Mouse (Mus musculus) ZHBTc4 (cell line): ENCODE data around the gene Olfr94.
A peak's percentile ranks its signal among the peaks of the same experiment; 100 is the strongest.
"Not testable (repeated sequence)": the region's sequence is repeated elsewhere in the genome, so short reads cannot be mapped to it uniquely, and the experiment has no call there.

Source experiments
- DNase-seq: peaks from one replicate; pipeline ENCODE4 v3.0.0-alpha.2; 2011; ENCODE audit warnings: low read depth, low spot score

Gene Olfr94

DNA sequence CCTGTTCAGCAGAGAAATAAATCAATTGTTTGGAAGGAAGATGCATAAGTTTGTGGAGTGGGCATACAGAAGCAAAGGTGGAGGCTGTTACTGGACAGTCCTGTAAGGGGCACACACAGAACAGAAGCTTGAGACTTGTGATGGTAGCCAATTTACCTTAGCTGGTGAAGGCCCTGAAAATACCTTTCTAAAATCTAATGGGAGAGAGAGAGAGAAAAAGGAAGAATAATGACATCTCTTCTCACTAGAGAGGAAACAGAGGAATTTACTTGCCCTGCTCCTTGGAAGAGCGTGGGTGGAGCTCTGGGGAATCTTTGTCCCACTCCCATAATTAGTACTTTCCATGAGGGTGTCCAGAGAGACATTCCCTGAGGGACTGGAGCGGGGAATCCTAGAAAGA, at the start of gene Olfr94:
Gene Olfr94 (minus strand): TSS at position 101 of the 400 bp plus-strand sequence.
- DNase-seq = peak; percentile 8

DNA sequence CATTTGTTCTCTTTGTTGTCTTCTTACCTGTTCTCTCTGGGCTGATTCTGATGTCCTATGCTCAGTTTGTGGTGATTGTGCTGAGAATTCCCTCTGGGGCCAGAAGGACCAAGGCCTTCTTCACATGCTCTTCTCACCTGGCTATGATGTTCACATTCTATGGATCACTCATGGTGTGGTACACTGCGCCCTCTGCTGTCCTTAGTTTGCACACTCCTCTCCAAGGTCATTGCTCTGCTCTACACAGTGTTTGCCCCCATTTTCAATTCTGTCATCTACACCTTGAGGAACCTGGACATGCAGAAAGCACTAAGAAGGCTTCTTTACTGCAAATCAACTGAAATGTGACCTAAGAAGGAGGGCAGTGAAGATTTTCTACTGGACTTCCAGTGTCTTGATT, 49.8 kb upstream of the Olfr94 start:
- DNase-seq = peak; percentile 56

DNA sequence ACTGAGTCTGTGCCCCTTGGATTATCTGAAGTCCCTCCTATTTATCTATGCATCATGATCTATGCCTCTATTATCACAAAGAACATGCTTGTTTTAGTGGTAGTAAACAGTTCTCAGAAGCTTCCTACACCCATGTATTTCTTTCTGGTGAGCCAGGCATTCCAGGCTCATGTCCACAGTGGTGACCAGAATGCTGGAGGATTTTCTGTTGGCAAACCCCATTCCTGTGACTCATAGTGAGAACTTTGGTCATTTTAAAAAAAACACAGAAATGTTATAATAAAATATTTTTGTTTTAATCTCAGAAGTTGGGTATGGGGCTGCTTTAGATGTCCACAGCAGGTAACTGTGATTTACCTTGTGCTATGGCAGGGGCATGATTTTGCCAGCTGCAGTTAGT, 48.7 kb upstream of the Olfr94 start:
- DNase-seq = no peak

DNA sequence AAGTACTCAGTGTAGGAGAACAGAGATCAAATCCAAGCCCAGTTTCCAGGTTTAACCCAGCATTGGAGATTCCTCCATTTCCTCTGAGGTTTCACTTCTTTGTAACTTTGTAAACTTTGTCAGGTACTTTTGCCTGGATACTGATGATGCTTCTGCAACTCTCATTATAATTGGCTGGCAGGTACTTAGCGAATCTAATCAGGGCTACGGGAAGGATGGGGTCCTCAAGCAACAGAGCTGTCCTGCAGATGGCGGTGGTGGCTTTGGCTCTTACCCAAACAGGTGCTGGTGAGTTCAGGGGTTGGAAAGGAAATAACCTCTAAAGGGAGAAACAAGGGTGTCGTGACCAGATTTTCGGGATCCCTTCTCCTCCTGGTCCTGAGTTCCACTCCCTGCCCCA, 45.9 kb upstream of the Olfr94 start:
- DNase-seq = peak; percentile 63

DNA sequence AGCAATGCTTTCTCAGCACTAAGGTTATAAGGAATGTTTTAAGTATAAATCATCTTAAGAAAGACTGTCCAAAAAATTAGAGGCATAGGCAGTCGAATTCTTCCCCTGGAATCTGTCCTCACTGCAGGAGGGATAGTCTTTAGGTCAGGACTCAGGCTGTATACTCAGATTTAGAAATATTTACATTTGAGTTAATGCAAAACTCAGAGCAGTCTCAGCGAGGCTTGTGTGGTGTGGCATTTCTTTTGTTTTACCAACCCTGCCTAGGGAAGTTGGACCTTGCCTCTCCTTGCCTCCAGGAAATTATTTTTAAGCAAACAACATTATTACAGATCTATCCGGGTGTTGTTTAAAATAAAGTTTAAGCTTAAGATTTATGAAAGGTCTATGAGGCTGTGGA, 41.4 kb upstream of the Olfr94 start:
- DNase-seq = no peak

DNA sequence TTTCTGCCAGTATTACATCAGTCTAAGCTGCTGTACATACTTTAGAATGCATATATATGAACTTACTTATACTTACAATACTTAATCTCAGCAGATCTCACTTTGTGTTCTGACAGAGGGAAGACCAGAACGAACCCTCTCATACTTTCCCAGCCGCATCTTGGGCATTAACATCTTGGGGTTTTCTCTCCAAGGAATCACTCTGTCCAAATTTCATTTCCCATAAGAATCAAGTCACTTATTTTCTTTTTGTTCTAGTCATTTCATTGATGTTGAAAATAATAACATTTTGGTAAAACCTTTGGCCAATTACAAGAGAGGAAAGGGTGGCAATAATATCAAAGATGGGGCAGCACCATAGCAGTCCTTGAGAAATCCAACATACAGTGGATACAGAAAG, 36.4 kb upstream of the Olfr94 start, which contains the start of gene Olfr97:
Gene Olfr97 (minus strand): TSS at position 101 of the 400 bp plus-strand sequence.
- not testable (repeated sequence) for DNase-seq

DNA sequence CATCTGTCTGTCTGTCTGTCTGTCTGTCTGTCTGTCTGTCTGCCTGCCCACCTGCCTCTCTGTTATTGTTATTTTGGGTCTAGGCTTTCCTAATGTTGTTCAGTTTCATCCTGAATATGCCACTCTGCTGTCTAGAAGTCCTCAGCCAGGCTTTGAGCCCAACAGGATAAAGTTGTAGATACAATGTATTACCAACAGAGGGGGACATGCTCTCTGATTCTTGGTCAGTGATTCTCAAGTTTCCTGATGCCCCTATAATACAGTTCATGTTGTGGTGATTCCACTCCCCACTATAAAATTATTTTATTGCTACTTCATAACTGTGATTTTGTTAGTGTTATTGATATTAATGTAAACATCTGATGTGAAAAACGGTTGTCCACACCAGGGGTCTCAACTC, 21.1 kb upstream of the Olfr94 start:
- peak; percentile 26 for DNase-seq

DNA sequence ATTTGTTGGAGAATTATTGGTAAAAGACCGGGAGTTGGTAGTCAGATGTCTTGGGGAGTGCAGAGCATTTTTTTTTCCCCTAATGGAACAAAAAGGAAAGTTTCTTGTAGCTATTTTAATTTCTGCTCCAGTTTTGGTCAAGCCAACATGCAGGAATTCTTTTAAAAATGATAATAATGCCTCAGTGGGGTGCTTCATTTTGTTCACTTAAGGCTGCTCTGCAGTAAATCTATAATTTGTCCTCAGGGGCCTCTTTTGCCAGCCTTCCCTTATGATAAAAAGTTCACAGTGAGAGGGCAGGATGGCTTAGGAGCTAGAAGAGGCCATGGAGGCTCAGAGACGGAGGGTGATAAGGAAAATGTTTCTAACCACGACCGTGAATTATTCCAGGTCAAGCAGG, 19.1 kb upstream of the Olfr94 start, which contains the start of gene Olfr96:
Gene Olfr96 (plus strand): TSS at position 301 of the 400 bp plus-strand sequence.
- no peak for DNase-seq

DNA sequence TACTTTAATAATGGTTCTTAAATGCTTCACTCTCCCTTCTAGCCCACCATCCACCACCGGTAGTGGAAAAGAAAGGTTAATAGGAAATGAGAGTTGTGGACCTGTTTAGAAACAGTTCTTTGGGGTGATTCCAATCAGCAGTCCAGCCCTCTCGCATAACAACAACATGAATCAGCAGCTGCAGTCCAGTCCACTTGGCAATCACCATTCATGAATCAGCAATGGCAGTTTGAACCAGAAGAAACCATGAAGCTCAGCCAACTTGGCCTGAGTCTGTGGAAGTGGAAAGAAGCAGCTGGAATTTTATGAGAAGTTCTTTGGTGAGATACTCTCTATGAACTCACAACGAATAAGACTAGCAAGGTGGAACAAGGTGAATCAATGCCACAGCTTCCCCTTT, 17.7 kb upstream of the Olfr94 start:
- DNase-seq = no peak

DNA sequence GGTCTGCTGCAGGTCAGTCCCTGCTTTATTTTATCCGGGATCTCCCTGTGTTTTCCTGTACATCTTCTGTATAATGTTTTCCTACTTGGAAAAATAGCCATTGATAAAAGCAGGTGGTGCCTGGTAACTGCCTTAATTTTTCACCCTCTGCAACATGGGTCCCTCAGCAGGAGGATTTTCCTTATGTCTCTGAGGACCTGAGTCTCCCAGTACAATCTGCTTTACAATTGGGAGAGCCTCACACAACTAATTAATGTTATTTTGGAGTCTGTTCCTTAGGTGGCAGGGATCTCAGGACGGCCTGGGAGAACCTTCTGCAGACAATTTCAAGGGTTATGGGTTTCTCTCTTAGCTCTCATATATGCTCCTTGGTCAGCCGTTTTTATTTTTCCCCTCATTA, 12.2 kb upstream of the Olfr94 start, which contains the start of gene Olfr95:
Gene Olfr95 (minus strand): TSS at position 101 of the 400 bp plus-strand sequence.
- no peak for DNase-seq

DNA sequence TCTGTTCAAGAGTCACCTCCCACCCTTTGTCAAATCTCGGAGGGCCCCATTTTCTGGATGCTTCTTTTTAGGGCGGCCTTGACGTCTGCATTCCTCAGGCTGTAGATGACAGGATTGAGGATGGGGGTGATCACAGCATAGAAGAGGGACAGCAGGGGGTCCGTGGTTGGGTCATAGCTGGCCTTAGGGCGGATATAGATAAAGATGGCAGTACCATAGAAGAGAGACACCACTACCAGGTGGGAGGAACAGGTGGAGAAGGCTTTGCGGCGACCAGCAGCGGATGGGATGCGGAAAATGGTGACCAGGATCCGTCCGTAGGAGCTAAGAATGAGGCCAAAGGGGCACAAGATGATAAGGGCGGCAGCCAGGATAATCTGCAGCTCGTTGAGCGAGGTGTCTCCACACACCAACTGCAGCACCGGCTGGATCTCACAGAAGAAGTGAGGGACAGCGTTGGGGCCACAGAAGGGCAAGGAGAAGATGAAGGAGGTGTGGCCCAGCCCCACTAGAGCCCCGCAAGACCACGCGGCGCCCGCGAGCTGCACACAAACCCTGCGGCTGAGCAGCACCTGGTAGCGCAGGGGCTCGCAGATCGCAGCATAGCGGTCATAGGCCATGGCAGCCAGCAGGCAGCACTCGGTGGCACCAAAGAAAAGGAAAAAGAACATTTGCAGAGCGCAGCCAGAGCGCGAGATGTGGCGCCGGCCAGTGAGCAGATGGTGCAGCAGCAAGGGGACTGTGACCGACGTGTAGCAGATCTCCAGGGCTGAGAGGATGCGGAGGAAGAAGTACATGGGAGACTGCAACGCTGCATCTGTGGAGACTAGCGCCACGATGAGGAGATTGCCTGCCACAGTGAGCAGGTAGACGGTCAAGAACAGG, 10.3 kb upstream of the Olfr94 start:
- DNase-seq = peak; percentile 55

DNA sequence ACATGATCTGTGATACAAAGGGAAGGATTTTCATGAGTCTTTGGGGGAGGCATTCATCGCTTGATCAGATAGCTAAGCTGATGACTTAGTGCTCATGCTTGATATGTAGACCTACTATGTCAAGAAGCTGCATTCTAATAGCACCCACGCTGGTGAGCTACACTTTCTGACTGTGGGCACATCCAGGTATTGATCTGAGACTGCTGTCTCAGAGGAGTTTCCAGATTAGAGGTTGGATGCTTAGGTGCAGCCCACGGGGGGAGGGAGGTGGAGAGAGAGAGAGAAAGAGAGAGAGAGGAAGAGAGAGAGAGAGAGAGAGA, 3.1 kb upstream of the Olfr94 start:
- no peak for DNase-seq

DNA sequence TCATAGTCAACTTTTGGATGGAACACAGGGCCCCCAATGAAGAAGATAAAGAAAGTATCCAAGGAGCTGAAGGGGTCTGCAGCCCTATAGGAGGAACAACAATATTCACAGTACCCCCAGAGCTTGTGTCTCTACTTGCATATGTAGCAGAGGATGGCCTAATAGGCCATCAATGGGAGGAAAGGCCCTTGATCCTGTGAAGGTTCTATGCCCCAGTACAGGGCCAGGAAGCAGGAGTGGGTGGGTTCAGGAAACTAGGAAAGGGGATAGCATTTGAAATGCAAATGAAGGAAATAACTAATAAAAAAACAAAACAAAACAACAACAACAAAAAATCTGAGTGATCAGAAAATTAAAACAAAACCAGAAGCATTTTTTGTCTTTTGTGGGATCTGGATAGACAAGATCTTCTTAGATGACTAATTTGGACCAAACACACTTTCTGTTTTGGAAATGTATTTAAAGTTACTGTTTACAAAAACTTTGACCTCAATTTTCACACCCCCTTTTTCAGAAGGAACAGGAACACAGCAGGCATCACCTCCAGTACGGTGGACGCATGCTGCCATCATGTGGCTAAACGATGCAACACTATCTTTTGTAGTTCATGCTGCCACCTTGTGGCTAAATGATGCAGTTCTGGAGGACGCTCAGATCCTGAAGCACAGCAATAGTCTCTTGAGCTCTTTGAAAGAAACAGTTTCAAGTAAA, 2.6 kb upstream of the Olfr94 start:
- peak; percentile 88 for DNase-seq

DNA sequence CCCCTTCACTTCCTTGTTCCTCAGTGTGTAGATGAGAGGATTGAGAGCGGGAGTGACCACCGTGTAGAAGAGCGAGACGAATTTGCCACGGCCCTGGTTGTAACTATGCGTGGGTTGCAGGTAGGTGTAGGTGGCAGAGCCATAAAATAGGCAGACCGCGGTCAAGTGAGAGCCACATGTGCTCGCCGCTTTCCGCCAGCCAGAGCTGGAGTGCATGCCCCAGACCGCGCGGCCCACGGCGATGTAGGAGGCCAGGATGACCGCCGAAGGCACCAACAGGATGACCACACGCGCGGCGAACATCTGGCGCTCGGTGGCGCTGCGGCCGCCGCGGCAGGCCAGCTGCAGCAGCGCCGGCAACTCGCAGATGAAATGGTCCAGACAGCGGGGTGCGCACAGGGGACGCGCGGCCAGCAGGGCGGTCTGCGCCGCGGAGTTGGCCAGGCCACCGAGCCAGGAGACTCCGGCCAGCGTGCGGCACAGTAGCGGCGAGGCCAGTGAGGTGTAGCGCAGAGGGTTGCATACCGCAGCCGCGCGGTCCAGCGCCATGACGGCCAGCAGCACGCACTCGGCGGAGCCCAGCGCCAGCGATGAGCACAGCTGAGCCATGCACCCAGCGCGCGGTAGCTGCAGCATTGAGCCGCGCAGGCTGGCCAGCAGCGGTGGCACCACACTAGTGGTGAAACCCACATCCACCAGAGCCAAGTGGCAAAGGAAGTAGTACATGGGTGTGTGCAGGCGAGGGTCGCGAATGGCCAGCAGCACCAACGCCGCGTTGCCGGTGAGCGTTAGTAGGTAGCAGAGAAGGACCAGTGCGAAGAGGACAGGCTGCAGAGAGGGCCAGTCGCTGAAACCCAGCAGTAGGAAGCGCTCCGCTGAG, 3.7 kb downstream of the Olfr94 start:
- DNase-seq = peak; percentile 48

DNA sequence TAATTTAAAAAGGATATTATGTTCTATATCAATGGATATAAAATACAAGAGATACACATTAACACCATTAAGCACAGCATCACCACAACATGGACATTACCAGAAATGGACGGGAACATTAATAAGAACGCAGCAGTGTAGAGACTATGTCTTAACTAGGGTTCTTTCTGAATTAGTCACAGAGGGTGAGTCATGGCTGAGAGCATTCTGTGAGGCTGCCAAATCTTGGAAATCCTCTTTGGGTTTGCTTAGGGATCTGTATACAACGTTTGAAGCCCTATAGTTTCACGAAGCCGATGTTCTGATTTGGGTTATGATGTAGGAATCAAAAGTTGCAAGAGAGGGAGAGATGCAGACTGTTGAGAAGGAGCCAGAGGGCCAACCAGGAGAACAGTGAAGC, 6.0 kb downstream of the Olfr94 start:
- DNase-seq = no peak

DNA sequence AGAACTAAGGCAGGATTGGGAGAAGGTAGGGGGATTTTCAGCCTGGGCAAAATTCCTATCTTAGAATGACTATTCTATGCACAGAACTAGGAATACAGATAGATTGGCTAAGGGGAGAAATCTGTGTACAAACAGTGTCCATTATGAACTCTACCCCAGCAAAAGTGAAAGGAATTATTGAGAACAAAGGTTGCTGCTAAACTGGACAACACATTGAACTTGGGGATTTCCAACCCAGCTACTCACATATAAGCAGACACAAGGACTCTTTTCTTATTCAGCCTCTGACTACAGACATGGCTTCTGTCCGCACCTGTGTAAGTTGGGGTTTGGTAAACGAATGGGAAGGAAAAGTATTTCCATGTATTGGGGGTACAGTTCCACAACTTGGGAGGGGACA, 7.1 kb downstream of the Olfr94 start, which contains the start of gene Ubd:
Gene Ubd (plus strand): TSS at position 237 of the 400 bp plus-strand sequence.
- no peak for DNase-seq

DNA sequence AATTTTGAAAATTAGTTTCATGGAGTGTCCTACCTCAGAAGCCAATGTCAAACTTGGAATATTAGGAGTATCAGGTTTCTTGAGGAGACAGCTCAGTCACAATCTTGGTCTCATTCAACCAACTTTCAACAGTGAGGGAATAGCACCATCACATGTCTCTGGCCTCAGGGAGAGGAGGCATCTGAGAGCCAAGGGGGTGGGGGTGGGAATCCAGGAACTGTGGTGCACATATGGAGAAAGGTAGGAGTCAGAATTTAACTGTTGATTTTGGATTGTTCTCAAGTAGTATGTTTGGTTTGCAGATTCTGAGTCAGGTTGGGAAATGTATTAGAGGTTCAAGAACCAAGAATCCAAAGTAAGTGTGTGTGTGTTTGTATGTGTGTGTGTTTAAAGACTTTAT, 7.8 kb downstream of the Olfr94 start:
- no peak for DNase-seq

DNA sequence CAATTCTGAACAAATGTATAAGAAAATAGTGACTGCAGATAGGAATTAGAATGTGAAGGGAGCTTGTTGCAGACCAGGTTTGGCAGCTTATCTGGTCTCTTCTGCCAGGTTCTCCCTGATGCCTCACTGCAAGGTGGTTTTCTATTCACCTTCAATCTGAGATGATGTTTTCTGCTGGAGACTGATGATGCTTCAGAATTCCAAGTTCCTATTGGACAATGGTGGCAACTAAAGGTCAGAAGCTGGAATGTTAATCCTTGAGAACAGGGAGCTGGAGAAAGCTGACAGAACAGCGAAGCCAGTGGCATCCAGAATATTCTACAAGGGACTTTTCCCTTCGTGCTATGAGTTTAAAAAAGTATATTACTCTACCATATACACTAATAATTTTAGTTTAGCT, 10.1 kb downstream of the Olfr94 start:
- peak; percentile 70 for DNase-seq

DNA sequence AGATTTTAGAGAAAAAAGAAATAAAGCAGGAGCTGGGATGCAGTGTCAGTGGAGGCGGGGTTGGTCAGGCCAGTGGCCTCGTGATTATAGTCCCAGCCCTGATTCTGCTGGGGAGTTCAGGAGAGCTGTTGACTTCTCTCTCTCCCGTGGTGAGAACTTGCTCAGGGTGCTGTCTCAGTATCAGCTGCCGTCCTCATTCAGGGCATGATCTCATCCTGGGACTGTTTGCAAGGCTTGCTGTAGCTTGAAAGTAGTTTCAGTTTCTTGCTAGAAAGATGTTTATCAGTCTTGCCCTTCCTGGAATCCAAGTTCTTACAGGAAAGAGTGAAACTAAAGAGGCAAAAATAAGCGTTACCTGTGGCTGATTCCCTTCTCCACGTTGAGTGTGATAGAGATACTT, 15.3 kb downstream of the Olfr94 start:
- no peak for DNase-seq

DNA sequence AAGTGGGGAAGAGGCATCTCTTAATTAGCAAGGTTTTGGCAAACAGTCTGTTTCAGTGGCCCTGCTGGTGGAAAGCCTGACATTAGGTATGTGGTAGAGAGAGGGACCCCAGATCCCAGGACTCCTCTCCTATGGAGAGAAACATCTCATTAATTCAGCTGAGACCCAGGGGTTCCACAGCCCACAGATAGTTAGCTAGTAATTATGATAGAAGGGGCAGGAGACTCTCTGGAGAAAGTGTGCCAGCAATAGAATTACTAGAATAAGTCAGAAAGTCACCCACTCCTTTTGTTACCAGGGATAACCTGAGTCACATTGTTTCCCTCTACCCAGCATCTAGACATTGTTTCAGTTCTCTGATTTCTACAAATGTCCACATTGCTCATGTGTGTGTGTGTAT, 39.4 kb downstream of the Olfr94 start, which contains the start of gene Olfr93:
Gene Olfr93 (minus strand): TSS at position 101 of the 400 bp plus-strand sequence.
- DNase-seq = no peak
